Mouse (Mus musculus) NIH3T3 (cell line): ENCODE measurements at regions not wholly inside any gene's neighbourhood (a gene's known extent, or its start where the extent isn't known, plus 50 kb on each side); places are given as distances from the start of the nearest gene placed in this dataset.

Source experiments
- DNase-seq: peaks from one replicate; pipeline ENCODE4 v3.0.0-alpha.2; 2012; ENCODE audit warnings: low read depth

- DNase-seq: no peak
Measured at GRCm38 (mm10) chr12:56472856-56473647, 63.7 kb downstream of the Nkx2-1 start.

DNA sequence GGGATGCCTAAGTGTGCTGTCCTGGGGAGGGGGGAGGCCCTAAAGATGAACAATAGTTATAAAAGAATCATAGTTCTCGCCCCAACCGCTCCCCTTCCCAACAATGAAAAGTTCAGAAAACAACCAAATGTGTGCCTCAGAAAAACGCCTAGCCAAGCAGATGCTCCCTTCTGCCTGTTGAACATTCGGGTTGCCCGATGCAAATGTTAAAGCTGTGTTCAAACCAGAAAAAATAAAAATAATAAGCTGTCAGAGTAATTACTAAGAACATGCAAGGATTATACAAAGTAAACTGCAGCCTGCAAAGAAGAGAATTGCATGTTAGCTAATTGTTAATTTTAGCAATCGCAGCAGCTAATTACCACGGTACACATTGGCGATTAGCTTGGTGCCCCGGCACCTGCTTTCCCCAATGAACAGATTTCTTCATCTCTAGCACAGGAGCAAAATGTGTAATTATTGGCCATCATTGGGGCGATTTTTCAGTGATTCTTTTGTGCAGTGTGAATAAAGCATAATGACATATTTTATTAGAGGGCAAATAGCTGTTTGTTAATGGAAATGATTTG lies 65.7 kb downstream of the Nkx2-1 start:
- DNase-seq: no peak

DNA sequence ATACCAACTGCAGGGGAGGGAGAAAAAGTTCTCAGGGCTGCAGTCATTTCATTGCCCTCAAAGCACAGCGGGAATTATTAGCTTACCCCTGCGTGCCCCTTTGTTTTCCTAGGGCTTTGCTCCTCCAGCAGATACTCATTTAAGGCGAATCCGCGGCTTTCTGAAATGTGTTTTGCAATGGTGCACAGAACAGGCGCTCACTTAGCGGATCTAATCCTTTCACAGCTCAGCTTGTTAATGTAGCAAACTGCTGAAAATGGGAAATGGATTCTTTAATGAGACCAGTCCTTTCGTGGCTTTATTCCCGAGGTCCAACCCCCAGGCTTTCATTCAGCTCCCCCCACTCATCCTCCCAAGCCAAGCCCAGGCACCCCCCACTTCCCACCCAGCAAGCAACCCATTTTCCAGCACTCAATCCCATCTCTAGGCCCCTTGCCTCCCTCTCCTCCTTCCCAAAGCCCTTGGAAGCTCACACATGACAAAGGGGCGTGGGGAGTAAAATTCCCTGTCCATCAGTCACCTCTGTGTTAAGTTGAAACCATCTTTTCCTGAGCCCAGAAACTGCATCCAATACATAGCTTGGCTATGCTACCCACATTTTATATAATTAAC lies 77.1 kb downstream of the Nkx2-1 start:
- DNase-seq: no peak

DNA sequence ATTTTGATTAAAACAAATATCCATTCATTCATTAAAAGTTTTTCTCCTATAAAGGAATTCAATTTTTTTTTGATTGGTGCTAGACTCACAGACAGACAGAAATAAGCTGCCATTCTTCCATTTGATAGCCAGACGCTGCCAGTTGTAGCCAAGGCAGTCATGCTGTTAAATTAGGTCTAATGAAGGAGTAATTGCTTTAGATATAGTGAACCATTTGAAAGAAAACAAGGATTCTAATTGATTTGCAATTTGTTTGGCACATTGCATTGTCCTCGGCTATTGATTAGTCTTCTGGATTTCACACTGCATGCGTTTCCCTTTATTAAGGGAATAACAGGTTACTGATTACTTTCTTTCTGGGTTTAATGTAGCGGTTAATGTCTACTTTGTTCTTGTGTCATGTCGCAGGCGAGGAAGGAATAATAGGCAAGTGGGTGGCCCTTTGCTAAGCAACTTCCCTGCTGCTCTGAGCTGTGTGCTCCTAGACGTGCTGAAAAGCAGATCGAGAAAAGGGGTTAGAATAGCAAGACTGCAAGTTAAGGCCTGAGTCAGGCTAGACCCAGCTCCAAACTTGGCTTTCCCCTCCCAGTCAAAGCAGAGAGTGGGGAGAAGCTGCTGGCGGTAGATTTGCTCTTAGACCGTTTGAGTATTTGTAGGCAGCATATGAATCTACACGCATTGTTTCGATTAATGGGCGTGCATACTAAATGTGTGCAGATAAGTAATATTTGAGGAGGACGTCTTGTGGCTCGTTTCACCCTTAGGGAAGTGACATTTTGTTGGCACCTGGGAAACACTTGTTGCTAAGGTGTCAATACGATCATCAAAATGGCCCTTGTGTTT lies 77.8 kb downstream of the Nkx2-1 start:
- DNase-seq: no peak

GRCm38 (mm10) chr12:56457951-56458350 lies 78.8 kb downstream of the Nkx2-1 start:
- DNase-seq: no peak

DNA sequence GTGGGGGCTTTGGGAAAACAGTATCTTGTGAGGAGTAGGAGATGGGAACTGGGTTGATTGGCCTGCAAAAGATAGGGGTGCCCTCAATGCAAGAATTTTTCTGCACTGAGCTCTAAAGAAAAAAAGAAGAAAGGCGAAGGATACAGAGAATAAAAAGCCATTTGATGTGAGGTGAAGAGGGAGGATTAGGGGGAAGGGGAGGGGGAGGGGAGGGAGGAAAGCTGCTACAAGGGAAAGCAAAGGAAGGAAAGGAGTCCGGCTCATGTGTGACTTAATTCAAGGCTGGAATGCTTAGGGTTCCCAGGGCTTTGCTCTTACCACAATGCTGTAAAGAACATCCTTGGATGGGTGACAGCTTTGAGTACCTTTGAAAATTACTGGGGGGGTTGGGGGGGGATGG lies 79.4 kb downstream of the Nkx2-1 start:
- DNase-seq: no peak

DNA sequence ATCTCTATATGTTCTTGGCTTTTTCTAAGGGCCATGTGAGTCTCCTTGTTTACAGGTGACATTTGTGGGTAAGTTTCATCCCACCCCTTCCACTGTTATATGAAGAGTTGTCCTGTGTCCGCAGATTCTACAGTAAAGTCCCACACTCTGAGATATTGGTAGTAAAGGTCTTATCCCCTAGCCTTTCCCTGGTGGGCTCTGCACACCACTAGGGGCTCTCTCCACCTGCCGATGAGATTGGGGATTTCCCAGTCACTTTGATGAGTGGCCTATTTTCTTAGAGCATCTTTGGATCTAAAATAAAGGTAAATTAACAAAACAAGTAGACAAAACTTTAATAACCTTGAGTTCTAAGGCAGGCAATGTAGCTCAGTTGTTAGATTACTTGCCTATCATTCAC lies 86.4 kb downstream of the Nkx2-1 start:
- no peak for DNase-seq

DNA sequence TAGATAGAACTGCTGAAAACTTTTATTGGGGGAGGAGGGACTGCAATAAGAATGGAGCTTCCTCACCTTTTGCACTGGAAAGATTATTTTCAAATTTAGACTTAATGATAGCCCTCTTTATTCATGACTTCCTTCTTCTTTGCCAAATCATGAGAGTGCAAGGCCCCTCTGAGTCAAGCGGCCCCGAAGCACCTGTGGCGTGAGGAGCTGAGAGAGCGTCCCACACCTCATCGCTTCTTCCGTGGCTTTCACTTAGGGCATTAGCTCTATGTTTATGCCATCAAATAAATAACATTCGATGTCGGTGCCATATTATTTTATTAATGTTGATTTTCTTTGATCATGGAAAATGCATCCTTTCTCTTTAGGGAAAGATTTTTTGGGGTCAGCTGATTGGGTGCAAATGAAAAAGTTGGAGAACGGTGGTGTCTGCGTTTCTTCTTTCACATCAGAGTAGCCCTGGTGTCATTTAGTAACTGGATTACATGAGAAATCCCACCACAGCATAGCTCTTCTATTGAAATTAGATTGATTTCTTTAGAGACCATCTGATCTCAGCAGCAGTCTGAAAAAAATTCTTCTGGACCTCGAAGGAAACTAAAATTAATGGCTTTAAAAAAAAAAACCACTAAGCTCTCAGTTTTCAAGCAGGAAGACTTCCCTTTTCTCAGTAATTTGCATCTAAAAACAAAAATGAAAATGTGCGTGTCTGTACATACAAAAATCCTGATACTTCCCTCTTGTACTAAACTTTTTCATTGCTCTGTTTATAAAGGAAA lies 87.7 kb downstream of the Nkx2-1 start:
- no peak for DNase-seq

DNA sequence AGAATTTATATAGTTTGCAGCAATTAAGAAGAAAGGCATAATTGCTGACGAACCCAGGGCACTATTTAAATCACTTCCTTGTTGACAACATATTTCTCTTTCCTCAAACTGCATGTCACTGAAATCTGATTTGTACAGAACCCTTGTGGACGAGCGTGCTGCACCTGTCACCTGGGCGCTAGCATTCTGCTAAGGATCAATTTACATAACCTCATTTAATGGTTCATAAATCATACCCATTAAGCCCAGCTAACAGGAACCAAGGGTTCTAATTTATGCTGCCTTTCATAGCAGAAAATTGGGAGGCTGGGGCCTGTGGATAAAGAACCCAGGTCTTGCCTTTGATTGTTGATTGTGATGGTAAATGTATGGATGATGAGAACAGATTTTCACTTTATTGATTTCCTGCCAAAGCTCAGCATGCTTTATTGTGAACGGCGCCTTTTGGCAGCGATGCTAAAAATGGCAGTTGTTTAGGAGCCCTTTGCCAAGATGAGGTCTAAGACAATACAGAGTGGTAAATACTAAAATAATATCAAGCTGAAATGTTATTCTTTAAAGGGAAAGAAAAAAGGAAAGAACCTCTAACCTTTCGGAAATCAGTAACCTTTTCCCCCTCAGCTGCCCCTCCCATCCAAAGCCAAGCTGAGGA lies 95.4 kb downstream of the Nkx2-1 start:
- DNase-seq: no peak

- no peak for DNase-seq
Measured at GRCm38 (mm10) chr12:56440068-56440847, 94.6 kb upstream of the Mbip start.

DNA sequence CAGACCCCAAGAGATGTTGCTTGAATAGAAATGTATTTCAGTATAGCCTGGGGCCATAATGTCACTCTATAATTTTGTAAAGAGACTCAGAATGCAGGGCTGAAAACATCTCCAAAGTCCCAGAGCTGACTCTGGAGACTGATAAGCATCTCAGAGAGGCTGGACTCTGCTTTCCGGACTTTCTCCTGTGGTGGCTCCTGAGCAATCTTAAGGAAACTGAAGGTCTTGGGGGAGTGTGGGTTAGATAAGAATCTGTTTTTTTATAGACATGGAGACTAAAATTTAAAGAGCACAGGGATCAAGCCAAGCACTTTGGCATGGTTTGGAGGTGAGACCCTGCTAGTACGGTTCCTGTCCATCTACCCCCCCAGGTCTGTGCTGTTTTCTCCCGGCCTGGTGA lies 92.7 kb upstream of the Mbip start:
- DNase-seq: no peak

DNA sequence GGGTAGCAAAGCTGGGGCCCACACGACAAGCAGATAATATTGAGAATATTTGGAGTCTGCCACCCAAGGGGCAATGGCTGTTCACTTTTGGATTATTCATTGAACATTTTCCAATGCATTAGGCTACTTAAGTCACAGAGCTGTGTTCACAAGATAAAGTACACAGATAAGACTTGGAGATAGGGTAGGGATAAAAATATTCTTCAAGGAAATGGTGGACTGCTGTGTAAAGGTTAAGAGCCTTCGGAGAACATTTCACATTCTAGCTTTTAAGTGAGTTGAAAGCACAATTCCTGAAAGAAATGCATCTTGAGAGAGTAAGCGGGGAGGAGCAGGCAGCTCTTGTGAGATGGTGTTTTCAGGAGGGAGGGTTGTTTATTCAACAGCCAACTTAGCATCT lies 92.3 kb upstream of the Mbip start:
- no peak for DNase-seq

DNA sequence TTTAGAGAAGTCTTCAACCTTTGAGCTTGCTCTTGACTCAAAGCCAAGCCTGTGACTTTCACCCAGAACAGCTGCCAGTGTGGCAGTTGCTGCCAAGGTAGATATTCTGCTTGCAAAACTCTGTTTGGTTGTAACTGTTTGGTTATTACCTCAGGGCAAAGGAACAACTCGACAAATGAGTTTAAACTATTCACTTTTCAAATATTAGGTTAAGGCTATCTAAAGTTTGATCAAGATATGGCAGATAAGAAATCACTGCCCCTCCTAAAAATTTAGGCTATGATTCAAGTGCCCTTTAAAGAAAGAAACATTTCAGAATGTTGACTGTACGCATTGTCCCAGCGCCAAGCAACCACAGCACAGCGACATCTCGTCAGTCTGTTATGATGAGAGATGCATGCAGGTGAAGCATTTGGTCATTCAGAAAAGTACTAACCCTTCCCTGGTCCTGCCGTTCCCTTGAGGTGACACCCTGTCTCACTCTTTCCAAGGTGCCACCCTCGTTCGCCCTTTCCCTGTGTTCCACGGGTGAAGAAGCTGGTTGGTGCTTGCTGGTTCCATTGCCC lies 81.1 kb upstream of the Mbip start:
- DNase-seq: no peak

GRCm38 (mm10) chr12:56416106-56416505 lies 70.4 kb upstream of the Mbip start:
- no peak for DNase-seq

DNA sequence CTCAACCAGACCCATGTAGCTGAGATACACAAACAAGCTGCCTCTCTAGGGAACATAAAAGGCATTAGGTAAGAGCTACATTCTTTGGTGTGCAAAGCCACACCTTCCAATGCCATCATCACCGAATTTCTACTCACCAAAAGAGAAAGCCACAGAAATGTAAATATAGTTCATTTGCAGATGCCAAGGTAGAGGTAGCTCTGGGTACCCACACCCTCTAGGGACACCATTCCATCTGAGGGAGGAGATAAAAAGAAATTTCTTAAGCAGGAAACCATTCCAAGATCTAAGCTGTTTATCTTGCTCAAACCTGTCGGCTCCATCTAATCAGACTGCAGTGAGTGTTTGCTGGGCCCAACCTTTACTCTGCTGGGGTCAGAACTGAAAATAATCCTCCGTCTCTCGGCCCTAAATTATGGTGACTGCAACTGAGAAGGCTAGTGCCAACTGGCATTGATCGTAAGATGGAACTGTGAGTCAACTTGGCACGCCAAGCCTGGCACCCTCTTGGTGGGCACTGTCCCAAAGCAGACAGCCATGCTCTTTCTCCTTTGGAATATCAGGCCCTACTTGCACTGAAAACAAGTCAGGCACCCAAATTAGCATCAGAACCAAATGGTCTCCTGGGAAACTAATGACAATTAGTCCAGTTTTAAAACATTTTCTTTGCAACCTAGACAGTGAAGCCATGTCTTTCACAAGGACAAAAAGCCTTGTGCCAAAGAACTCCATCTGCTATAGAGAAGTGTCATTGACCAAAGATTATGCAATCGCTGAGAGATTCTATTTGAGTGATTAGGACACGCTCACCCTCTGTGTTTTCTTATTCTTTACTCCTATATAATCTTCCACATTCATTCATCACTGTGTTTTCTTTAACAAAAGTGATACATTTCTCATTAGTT lies 69.4 kb upstream of the Mbip start:
- peak; percentile 24 for DNase-seq

- no peak for DNase-seq
Measured at GRCm38 (mm10) chr12:56405658-56406057, 60.0 kb upstream of the Mbip start.

DNA sequence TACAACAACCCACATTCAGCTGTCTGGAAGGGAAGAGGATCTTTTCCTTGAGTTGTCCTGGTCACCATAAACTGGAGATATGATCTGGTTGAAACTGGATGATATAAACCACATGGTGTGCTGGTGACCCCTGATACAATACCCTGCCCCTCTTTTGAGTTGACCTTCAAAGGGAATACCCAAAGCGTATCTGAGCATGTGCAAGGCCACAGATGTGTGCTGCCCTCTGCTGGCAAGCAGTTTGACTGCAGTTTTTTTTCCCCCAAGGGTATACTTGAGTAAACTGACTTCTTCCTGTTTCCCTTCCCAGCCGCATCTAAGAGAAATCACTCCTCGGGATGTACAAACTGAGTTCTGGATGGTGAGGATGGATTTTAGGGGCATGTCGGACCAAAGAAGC lies 59.1 kb upstream of the Mbip start:
- peak; percentile 81 for DNase-seq

DNA sequence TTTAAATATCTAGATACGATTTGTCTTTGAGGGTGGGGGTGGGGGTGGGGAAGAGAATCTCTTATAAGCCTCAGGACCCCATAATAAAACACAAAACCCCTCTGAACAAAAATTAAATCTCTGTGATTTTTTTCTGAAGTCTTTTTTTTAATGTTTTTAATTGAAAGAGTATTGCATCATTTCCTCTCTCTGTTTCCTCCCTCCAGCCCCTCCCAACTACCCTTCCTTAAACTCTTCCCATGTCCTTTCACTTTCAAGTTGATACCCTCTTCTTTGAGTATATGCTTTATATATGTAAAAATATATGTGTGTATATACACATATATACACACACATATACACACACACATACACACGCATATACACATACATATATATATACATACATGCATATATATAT lies 58.6 kb upstream of the Mbip start:
- no peak for DNase-seq

DNA sequence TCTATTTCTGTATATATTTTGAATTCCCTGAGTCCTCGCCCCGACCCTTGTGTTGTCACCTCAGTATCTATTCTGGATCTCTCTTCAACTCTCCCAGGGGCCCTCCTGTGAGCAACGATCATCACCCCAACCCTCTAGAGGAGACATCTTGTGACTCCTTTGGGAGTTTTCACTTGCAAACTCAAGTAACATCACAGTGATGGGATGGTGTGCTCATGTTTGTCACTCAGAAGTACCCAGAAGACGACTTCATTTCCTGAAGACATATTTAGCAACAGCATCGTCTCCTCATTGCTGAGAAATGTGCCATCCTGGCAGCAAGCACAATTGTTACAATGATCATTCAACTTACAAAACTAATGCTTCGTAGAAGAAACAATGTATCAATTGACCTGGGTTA lies 57.9 kb upstream of the Mbip start:
- no peak for DNase-seq
